Mouse (Mus musculus): ENCODE measurements around the gene Sumo3.
A peak's percentile ranks its signal among the peaks of the same experiment; 100 is the strongest.

DNA sequence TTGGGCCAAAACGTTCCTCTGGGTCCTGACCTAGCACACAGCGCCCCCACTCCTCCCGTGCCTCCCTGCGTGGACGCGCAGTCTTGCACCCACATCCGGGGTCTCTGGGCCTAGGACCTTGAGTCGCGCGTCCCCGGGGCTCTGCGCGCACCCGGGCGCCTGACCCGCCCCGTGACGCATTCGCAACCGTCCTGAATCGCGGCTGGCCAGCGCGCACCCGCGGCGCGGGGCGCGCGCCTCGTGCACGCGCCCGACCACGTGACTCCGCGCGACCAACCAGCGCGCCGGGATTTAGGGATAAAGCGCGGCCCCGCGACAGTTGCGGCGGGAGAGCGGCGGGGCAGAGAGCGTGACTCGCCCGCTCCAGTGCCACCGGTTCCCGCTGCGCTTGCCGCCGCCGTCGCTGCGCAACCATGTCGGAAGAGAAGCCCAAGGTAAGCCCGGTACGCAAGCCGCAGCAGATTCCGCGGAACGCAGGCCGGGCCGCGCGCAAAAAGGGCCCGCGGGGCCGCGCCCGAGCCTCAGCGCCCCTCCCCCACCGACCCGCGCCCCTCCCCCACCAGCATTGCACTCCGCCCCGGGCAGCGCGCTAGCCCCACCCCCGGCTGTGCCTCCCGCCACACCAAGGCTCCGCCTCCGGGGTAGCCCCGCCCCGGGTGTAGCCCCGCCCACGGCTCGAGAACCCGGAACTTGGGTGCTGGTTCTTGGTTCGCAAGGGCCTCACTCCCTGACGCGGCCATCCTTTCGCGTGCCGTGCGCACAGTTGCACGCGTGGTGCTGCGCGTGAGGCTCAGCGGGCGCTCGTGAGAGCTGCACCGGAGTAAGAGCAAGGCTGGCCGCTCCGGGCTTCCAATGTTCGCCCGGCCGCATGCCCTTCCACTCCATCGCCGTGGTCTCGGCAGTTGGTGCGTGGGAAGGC lies at the start of gene Sumo3, which contains the start of gene Gm49325:
- no peak for TF ChIP-seq KAT2A (conservative IDR thresholded peaks at IDR 0.05; ENCODE audit: low read depth, low read length)
- peak; percentile 71 for TF ChIP-seq SIN3A (IDR thresholded peaks at IDR 0.05; ENCODE audit: low read length)
- TF ChIP-seq CTCF (IDR thresholded peaks at IDR 0.05 in 2 of 3, conservative IDR thresholded peaks at IDR 0.05 in 1 of 3; ENCODE audit: control insufficient read depth in 1 of 3, insufficient read depth in 1 of 3, low read depth in 2 of 3, low read length in 3 of 3, poor library complexity in 1 of 3, severe bottlenecking in 1 of 3): peak in 1 of 3 experiments; percentile 24; a peak in 2 of 6 replicates

Data from MEL (cell line).